Mouse (Mus musculus): ENCODE data around the gene Topbp1. TPM values are rescaled to one million over a fixed set of nuclear protein-coding genes. Genes with fewer than 3 reads are reported as not detected.
A peak's percentile ranks its signal among the peaks of the same experiment; 100 is the strongest.

Topbp1 gene
- 55.9 and 81.8 TPM in 2 replicates for polyA plus RNA-seq (2016; fragmentation: Nextera tagmentation; extraction: Ambion mirVana)

DNA sequence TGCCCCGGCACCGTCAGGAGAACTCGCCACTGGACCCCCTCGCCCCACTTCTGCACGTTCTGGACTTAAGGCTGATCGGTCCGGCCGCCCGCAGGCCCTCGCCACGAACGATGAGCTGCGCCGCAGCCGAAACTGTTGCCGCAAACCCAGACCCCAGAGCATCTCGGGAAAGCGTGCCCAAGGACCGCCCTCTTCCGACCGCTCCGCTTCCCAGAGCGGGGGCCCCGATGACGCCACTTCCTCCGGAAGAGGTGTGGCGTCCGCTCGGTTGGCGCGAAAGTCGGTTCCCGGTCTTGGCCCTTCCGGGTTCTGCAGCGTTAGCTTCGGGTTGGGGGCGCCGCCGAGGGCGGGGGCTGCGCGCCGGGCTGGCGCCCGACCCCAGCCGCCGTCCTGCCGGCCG is at the start of gene Topbp1, which contains the start of gene 1300017J02Rik:
TSS of gene Topbp1 (plus strand) at position 289 of the 400 bp plus-strand sequence.
TSS of gene 1300017J02Rik (minus strand) at position 156 of the 400 bp plus-strand sequence.
- Histone ChIP-seq H3K36me3 (peaks cover 34% of the 10 kb centered on the region), H3K4me3 (peak within 1 kb of the TSS; percentile 77), H3K27me3 (ENCODE audit: insufficient read depth, poor library complexity, severe bottlenecking) (no peaks in the 10 kb centered on the region), H3K27ac (peak within 1 kb of the TSS; percentile 96), H3K4me1 (replicated peaks) (peaks cover 36% of the 10 kb centered on the region), H3K9me3 (no peaks in the 10 kb centered on the region)
- peak; percentile 96 for DNase-seq (ENCODE audit: low spot score)
- WGBS, result under 1% methylated on average over 49 of the region's 49 CpGs

DNA sequence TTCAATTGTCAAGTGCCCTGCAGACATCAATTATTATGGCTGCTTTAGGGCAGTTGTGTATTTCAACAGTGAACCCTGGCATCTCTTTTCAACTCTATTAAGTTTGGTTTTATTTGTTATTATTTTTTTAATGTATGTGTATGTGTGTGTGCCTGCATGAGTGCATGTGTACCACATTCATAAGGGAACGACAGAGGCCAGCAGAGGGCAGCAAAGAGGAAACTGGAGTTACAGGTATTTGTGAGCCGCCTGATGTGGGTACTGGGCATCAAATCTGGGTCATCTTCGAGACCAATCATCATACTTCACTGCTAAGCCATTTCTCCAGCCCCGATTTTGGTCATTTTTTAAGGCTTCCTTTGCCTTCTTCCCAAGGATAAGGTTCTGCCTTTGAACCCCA is 39.2 kb upstream of the Topbp1 start:
- Histone ChIP-seq H3K36me3 (no peaks in the 10 kb centered on the region), H3K9me3 (no peaks in the 10 kb centered on the region), H3K27me3 (ENCODE audit: insufficient read depth, poor library complexity, severe bottlenecking) (no peaks in the 10 kb centered on the region), H3K4me1 (replicated peaks) (0 out of 2 replicates have a peak, but pooled peaks cover 5% of the 10 kb centered on the region), H3K27ac (no peak overlapping the region), H3K4me3 (no peak overlapping the region)
- 92% methylated on average over 4 of the region's 4 CpGs for WGBS
- DNase-seq (ENCODE audit: low spot score), result no peak

DNA sequence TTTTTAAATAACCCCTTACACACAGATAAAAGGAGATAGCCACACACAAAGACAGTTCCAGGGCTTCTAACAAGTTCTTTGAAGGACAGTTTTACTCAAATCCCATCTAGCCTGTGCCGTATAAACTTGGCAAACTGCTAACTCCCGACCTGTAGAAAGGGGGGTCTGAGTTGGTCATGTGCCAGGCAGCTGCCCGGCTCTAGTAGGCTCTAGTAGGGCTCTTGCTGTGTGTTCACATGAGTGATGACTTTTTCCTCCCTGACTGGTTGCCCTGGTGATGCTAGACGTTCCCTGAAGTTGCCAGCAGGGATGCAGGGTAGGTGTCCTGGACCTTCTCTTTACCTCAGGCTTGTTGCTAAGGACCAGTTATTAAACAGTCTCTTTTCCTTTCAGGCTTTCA is 33.9 kb upstream of the Topbp1 start:
- DNase-seq (ENCODE audit: low spot score), result no peak
- no peak overlapping the region for H3K27ac ChIP-seq
- WGBS, result 49% methylated on average over 4 of the region's 4 CpGs

DNA sequence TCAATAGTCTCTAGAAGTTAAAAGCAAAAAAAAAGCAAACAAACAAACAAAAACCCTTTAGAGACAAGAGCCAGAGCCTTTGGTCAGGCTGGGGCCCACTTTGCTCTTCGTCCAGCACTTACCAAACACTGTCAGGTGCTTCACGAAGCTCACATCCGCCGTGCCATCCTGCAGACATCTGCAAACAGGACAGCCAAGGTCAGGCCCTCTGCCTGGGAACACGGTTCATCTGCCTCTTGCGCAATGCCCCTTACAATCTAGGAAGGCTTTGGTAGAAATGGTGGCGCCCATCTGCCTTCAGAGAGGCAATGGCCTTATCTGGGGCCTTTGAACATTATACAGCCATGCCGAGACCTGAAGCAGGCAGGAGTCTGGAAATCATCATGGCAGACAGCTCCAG is 30.2 kb upstream of the Topbp1 start:
- 92% methylated on average over 8 of the region's 8 CpGs for WGBS
- no peaks in the 10 kb centered on the region for H3K36me3 ChIP-seq

More for the DNA sequence above, 33.9 kb upstream of the Topbp1 start:
- Histone ChIP-seq H3K27me3 (ENCODE audit: insufficient read depth, poor library complexity, severe bottlenecking) (no peaks in the 10 kb centered on the region), H3K9me3 (no peaks in the 10 kb centered on the region), H3K4me1 (replicated peaks) (0 out of 2 replicates have a peak, but pooled peaks cover 5% of the 10 kb centered on the region), H3K36me3 (no peaks in the 10 kb centered on the region), H3K4me3 (no peak overlapping the region)

DNA sequence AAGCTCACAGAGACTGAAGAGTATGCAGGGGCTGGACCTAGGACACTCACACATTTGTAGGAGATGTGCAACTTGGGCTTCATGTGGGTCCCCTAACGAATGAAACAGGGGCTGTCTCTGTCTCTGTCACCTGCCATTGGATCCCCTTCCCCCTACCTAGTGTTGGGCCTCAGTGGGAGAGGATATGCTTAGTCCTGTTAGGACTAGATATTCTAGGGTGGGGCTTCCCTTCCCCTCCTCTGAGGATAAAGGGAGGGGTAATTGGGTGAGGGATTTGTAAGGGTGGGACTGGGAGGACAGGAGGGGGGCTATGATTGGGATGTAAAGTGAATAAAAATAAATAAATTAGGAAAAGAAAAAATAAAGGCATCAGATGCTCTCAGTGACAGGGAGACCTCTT is 29.3 kb upstream of the Topbp1 start:
- Histone ChIP-seq H3K9me3 (no peaks in the 10 kb centered on the region), H3K36me3 (no peaks in the 10 kb centered on the region), H3K27me3 (ENCODE audit: insufficient read depth, poor library complexity, severe bottlenecking) (no peaks in the 10 kb centered on the region), H3K4me3 (no peak overlapping the region), H3K4me1 (replicated peaks) (no peaks in the 10 kb centered on the region), H3K27ac (no peak overlapping the region)
- WGBS, result 80% methylated on average over 1 of the region's 1 CpGs
- DNase-seq (ENCODE audit: low spot score), result no peak

More for the DNA sequence above, 30.2 kb upstream of the Topbp1 start:
- Histone ChIP-seq H3K4me3 (no peak overlapping the region), H3K27me3 (ENCODE audit: insufficient read depth, poor library complexity, severe bottlenecking) (no peaks in the 10 kb centered on the region), H3K9me3 (no peaks in the 10 kb centered on the region), H3K4me1 (replicated peaks) (no peaks in the 10 kb centered on the region), H3K27ac (no peak overlapping the region)
- DNase-seq (ENCODE audit: low spot score), result no peak

DNA sequence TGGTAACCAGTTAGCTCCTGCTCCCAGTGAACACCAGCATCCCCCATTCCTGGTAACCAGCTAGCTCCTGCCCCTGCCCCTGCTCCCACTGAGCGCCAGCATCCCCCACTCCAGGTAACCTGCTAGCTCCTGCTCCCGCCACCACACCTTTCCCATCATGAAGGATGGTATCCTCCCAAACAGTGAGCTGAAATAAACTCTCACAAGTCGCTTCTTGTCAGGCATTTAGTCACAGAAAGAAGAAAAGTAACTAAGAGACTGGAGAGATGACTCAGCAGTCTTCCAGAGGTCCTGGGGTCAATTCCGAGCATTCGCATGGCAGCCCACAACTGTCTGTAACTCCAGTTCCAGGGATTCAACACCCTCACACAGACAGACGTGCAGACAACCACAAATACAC is 28.1 kb upstream of the Topbp1 start:
- Histone ChIP-seq H3K4me3 (no peak overlapping the region), H3K36me3 (no peaks in the 10 kb centered on the region), H3K9me3 (no peaks in the 10 kb centered on the region), H3K27ac (no peak overlapping the region), H3K27me3 (ENCODE audit: insufficient read depth, poor library complexity, severe bottlenecking) (no peaks in the 10 kb centered on the region), H3K4me1 (replicated peaks) (no peaks in the 10 kb centered on the region)
- no peak for DNase-seq (ENCODE audit: low spot score)
- 85% methylated on average over 6 of the region's 6 CpGs for WGBS

DNA sequence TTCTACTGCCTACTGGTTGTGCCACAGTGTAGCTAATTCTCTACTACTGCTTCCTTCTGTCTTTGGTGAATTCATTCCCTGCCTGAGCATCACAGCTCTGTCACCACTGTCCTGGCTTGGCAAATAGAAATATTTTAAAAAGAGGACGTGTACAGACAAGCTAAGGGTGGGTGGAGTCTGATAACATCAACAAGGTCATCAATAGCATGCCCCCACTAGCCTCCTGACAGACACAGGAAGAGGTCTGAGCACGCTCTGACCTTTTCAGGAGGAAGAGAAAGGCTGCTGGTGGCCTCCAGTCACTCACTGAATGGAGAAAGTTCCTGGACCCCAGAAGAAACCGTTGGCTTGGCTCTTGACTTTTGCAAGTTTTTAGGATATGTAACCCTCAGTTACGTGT is 18.6 kb upstream of the Topbp1 start:
- Histone ChIP-seq H3K36me3 (no peaks in the 10 kb centered on the region), H3K9me3 (no peaks in the 10 kb centered on the region), H3K4me3 (no peak overlapping the region), H3K27me3 (ENCODE audit: insufficient read depth, poor library complexity, severe bottlenecking) (no peaks in the 10 kb centered on the region), H3K4me1 (replicated peaks) (peaks cover 15% of the 10 kb centered on the region), H3K27ac (0 out of 2 replicates have a peak overlapping the region, but pooled peaks have one; percentile 29)
- WGBS, result 52% methylated on average over 4 of the region's 4 CpGs
- DNase-seq (ENCODE audit: low spot score), result no peak

DNA sequence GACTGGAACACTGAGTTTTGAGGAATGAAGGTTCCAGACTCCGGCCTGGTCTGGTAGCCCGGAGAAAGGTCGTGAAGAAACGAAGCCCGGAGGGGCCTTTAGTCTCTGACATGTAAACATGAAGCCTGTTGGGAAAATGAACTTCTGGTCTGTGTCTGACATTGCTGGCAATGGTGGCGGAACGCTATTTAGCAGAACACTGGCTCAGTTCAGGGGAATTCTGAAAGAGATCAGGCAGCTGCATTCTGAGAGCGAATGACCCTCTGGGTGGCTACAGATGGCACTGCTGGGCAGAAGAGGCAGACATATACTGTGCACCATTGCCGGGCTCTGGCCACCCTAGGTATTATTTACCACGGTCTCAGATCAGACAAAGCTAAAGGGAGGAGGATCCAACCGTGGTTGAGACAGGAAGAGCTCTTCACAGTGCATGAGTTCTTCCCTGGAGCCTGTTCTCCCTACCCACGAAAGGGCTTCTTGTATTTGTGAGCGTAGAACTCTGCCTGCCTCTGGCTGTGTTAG is 18.1 kb upstream of the Topbp1 start:
- Histone ChIP-seq H3K4me1 (replicated peaks) (peaks cover 15% of the 10 kb centered on the region), H3K36me3 (no peaks in the 10 kb centered on the region), H3K9me3 (no peaks in the 10 kb centered on the region), H3K4me3 (no peak overlapping the region), H3K27me3 (ENCODE audit: insufficient read depth, poor library complexity, severe bottlenecking) (no peaks in the 10 kb centered on the region), H3K27ac (peak overlapping the region; percentile 29; the same call in 1 of the 2 replicates)
- DNase-seq (ENCODE audit: low spot score), result no peak
- WGBS, result 76% methylated on average over 13 of the region's 13 CpGs

DNA sequence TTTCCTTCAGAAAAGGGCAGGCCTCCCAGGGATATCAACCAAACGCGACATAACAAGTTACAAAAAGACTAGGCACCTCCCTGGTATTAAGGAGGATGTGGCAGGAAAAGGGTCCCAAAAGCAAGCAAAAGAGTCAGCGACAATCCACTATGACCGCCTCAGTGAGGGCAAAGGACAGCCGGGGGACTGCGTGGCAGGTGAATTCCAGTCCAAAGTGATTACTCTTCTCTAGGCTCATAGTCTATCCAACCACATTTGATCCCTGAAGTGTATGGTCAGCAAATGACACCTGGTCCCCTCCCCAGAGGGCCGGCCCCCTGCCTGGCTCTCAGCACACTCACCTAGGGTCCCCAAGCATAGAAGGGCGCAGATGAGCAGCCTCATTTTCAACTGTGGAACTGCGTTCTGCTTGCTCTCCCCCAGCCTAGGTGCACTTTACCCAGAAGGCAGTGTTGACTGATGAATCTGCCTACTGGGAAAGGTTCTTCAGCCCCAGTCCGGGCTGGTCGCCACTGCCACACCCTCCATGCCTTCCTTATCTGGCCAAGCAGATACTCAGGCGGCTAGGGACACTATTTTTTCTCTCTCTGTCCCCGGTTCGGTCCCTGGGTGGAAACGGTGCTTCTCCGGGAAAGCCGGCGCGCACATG is 17.1 kb upstream of the Topbp1 start:
- H3K4me3 ChIP-seq, result 0 out of 2 replicates have a peak overlapping the region, but pooled peaks have one; percentile 6
- H3K9me3 ChIP-seq, result no peaks in the 10 kb centered on the region
- no peak for DNase-seq (ENCODE audit: low spot score)
- peak overlapping the region; percentile 56; the same call in 1 of the 2 replicates for H3K27ac ChIP-seq
- H3K36me3 ChIP-seq, result no peaks in the 10 kb centered on the region
- WGBS, result 85% methylated on average over 19 of the region's 19 CpGs
- no peaks in the 10 kb centered on the region for H3K27me3 ChIP-seq (ENCODE audit: insufficient read depth, poor library complexity, severe bottlenecking)
- H3K4me1 ChIP-seq (replicated peaks), result peaks cover 15% of the 10 kb centered on the region

DNA sequence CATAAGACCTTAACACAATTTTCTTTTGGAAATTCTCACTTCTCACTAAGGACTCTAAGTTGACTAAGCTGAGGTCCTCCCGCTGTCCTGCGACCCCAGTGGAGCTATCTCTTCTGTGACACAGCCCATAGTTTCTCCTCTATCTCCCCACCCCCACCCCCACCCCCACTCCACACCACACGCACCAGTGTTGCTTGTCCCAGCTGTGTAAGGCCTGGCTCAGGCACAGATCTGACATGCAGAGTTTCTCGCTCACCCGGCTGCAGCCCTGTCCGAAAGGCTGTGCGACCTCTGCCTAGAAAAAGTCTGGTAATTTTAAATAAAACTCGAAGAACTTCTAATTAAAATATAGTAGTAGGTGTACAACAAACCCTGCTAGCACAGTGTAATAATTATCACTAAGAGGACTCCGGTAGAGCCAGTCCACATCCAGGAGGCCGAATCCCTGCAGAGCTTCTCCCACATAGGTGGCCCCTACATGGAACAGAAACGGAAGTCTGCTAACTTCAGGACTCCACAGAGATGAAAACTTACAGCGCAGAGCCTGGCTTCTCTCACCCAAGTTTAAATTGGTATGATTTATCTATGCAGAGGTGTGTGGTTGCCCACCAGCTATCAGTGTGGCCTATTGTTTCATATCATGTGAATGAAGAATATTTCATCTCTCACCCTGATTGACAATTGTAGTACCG is 16.4 kb upstream of the Topbp1 start:
- Histone ChIP-seq H3K4me3 (no peak overlapping the region), H3K27me3 (ENCODE audit: insufficient read depth, poor library complexity, severe bottlenecking) (no peaks in the 10 kb centered on the region), H3K27ac (no peak overlapping the region), H3K4me1 (replicated peaks) (peaks cover 15% of the 10 kb centered on the region), H3K9me3 (no peaks in the 10 kb centered on the region), H3K36me3 (no peaks in the 10 kb centered on the region)
- 88% methylated on average over 13 of the region's 13 CpGs for WGBS
- no peak for DNase-seq (ENCODE audit: low spot score)

DNA sequence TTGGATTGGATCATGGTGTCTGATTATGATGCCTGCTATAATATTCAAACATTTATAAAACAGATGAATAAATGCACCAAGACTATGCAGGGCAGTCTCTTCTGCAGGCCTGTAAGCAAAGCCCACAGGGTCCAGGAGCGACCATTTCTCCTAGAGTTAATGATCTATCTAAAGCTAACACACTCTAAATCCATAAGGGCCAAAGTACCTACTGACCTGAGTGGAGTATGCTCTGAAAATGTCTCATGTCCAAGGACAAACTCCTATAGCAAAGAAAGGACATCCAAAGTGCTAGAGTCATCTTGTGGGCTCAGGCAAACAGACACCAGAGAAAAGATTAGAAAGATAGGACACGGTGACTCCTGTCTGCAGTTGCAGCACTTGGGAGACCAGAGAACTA is 10.5 kb upstream of the Topbp1 start:
- Histone ChIP-seq H3K36me3 (no peaks in the 10 kb centered on the region), H3K4me3 (no peak overlapping the region), H3K9me3 (no peaks in the 10 kb centered on the region), H3K27me3 (ENCODE audit: insufficient read depth, poor library complexity, severe bottlenecking) (no peaks in the 10 kb centered on the region), H3K27ac (no peak overlapping the region), H3K4me1 (replicated peaks) (no peaks in the 10 kb centered on the region)
- 94% methylated on average over 2 of the region's 2 CpGs for WGBS
- DNase-seq (ENCODE audit: low spot score), result no peak

DNA sequence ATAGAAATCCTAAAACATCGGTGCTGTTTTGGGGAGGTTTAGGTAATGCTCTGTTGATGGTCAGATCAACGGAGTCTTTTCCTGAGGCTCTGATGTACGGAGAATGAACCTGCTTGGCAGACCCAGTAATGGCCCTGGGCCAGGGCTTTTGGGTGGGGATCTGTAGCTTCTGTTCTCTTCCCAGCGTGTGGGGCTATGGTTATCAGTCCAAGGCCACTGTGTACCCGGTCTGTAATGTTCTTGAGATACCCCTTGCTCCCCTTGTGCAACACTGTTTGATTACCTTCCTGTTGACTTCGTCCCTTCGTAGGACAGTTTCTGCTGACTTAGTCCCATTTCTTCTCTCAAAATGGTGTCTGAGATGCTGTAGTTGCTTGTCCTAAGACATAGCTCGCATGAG is 3.9 kb upstream of the Topbp1 start:
- H3K4me1 ChIP-seq (replicated peaks), result peaks cover 13% of the 10 kb centered on the region; the same call in 1 of the 2 replicates
- no peak for DNase-seq (ENCODE audit: low spot score)
- WGBS, result 94% methylated on average over 8 of the region's 8 CpGs

DNA sequence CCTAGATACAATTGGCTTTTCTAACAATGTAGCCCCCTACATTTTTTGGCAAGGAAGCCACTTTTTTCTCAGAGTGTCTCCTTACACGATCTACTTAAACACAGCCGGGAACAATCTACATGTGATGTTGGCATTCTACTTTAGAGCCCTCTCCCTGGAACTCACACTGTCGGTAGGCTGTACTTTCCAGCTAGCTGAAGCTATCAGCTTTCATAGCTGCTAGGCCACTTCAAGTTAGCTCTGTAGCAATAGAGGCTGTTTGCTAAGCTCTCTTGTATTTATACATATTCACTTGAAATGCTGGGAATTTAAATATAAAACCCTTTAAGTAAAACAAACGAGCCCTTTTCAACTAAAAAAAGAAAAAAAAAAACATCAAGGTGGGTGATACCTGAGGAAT is 2.8 kb upstream of the Topbp1 start:
- WGBS, result 85% methylated on average over 4 of the region's 4 CpGs
- no peak overlapping the region for H3K27ac ChIP-seq
- peaks cover 24% of the 10 kb centered on the region for H3K4me1 ChIP-seq (replicated peaks)
- H3K36me3 ChIP-seq, result peaks cover 7% of the 10 kb centered on the region; the same call in 1 of the 2 replicates
- no peaks in the 10 kb centered on the region for H3K27me3 ChIP-seq (ENCODE audit: insufficient read depth, poor library complexity, severe bottlenecking)
- no peak overlapping the region for H3K4me3 ChIP-seq
- H3K9me3 ChIP-seq, result no peaks in the 10 kb centered on the region
- no peak for DNase-seq (ENCODE audit: low spot score)

More for the DNA sequence above, 3.9 kb upstream of the Topbp1 start:
- Histone ChIP-seq H3K27ac (no peak overlapping the region), H3K36me3 (no peaks in the 10 kb centered on the region), H3K4me3 (no peak overlapping the region), H3K9me3 (no peaks in the 10 kb centered on the region), H3K27me3 (ENCODE audit: insufficient read depth, poor library complexity, severe bottlenecking) (no peaks in the 10 kb centered on the region)

All from hindbrain, embryonic 10.5 days (tissue).